Mouse (Mus musculus): ENCODE measurements around the gene Lrrc32. TPM values are rescaled to one million over a fixed set of nuclear protein-coding genes. Genes with fewer than 3 reads are reported as not detected.

Gene Lrrc32
- polyA plus RNA-seq, 1 experiment from 2014 or later: 6.0 TPM

DNA sequence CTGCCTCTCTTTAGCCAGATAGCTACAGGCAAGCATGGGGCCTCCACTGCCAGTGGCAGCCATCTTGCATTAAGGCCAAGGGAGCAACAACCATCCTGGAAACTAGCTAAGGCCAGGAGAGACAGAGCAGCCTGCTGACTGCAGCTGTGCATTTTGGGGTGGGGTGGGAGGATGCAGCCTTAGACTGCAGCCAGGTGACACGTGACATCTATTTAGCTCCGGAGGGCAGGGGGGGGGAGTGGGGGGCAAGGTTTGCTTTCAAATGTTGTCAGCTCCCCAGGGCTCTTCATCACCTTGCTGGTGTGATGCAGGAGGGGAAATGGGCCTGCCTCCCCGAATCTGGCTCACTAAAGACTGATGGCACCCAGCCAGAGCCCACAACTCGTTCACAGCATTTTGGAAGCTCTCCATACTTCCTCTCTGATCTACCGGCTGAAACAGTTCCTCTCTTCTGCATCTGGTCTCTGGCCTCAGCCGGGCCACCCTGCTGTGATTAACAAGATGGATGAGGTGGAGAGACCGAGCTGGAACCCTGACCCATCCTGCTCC, 34.8 kb downstream of the Lrrc32 start:
- ATAC-seq (ENCODE audit: low read depth): peak; percentile 83
- Histone ChIP-seq H3K4me2 (ENCODE audit: low read depth, low read length) (no peak overlapping the region), H3K27me3 (ENCODE audit: control insufficient read depth, insufficient read depth, low read depth, low read length) (no peaks in the 10 kb centered on the region), H3K4me1 (replicated peaks; ENCODE audit: control insufficient read depth, insufficient read depth, low read length) (peaks cover 33% of the 10 kb centered on the region), H3K9ac (ENCODE audit: low read length) (no peak overlapping the region), H3K4me3 (ENCODE audit: low read length) (no peak overlapping the region), H3K9me3 (ENCODE audit: control insufficient read depth, low read length) (no peaks in the 10 kb centered on the region), H3K27ac (ENCODE audit: low read length) (peak overlapping the region; percentile 76), H3K36me3 (ENCODE audit: control insufficient read depth, insufficient read depth, low read length) (no peaks in the 10 kb centered on the region)
- WGBS: 6% methylated on average over 7 of the region's 7 CpGs

DNA sequence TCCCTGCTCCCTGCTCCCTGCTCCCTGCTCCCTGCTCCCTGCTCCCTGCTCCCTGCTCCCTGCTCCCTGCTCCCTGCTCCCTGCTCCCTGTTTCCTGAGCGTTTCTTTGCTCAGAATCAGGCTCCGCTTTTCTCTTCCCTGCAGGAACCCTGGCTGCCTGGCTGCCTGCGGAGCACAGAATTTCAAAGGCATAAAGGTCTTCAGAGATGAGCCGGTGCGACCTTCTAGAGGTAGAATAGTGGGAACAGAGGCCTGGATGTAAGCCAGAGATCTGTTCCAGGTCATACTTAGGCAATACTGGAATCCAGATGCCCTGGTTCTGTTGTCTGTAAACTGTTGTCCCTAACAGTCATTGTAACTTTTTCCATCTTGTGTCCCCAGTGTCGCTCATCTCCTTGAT, 35.3 kb downstream of the Lrrc32 start:
- Histone ChIP-seq H3K36me3 (ENCODE audit: control insufficient read depth, insufficient read depth, low read length) (no peaks in the 10 kb centered on the region), H3K4me2 (ENCODE audit: low read depth, low read length) (no peak overlapping the region), H3K27me3 (ENCODE audit: control insufficient read depth, insufficient read depth, low read depth, low read length) (no peaks in the 10 kb centered on the region), H3K9ac (ENCODE audit: low read length) (no peak overlapping the region), H3K4me3 (ENCODE audit: low read length) (no peak overlapping the region), H3K9me3 (ENCODE audit: control insufficient read depth, low read length) (no peaks in the 10 kb centered on the region), H3K27ac (ENCODE audit: low read length) (peak overlapping the region; percentile 31), H3K4me1 (replicated peaks; ENCODE audit: control insufficient read depth, insufficient read depth, low read length) (peaks cover 33% of the 10 kb centered on the region)
- ATAC-seq (ENCODE audit: low read depth): no peak
- WGBS: 30% methylated on average over 6 of the region's 6 CpGs

DNA sequence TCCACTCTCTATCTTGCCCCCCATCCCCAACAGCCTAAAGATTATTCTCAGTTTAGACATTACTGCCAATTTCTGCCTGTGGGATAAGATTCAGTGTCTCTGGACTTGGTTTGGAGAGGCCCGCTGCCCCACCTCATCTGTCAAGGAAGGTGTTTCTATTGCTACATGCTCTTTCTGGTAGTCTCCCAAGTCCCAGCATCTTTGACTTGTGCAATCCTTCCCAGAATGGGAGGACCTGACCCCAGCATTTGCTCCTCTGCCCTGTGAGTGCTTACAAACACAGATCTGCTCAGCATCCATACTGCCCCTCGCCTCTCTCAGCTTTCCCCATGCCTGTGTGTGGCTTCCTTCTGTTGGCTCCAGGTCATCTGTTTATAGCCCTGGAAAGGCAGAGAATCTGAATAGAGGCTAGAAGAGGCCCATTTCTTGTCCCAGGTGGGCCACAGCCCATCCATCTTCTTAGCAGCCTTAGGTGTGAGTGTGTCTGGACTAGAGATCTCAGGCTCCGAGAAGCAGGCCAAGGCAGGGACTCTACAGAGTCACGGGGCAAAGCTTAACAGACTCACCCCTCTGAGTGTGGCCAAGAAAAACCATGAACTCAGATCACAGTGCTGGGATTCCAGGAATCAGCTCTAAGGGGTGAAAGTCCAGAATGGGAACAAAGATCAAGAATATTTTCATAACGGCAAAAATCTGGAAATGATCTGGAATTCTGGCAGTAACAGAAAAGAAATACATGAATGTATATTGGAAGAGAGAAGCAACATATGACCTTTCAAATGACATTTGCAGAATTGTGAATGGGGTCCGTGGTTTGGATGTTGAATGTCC, 36.0 kb downstream of the Lrrc32 start:
- no peak overlapping the region for H3K4me2 ChIP-seq (ENCODE audit: low read depth, low read length)
- no peaks in the 10 kb centered on the region for H3K9me3 ChIP-seq (ENCODE audit: control insufficient read depth, low read length)
- peak; percentile 30 for ATAC-seq (ENCODE audit: low read depth)
- peak overlapping the region; percentile 31; the same call in 1 of the 2 replicates for H3K27ac ChIP-seq (ENCODE audit: low read length)
- WGBS: 55% methylated on average over 6 of the region's 6 CpGs
- H3K27me3 ChIP-seq (ENCODE audit: control insufficient read depth, insufficient read depth, low read depth, low read length): no peaks in the 10 kb centered on the region
- no peak overlapping the region for H3K4me3 ChIP-seq (ENCODE audit: low read length)
- no peak overlapping the region for H3K9ac ChIP-seq (ENCODE audit: low read length)
- peaks cover 33% of the 10 kb centered on the region for H3K4me1 ChIP-seq (replicated peaks; ENCODE audit: control insufficient read depth, insufficient read depth, low read length)
- no peaks in the 10 kb centered on the region for H3K36me3 ChIP-seq (ENCODE audit: control insufficient read depth, insufficient read depth, low read length)

DNA sequence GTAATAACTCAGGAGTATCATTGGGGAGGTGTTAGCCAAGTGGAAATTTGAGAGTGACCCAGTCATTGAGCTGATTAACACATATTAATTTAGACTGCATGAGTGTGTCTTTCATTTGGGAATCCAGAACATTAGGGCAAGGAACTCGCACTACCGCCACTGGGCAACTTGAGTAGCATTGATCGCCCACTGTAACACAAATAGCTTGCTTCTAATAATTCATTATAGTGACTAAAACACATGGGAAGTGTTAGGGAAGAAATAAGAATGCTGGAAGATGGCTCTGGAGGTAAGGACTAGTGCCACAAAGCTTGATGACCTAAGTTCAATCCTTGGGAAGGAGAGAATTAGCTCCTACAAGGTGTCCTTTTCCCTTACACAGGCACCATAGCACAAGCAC, 38.0 kb downstream of the Lrrc32 start:
- Histone ChIP-seq H3K4me1 (replicated peaks; ENCODE audit: control insufficient read depth, insufficient read depth, low read length) (peaks cover 33% of the 10 kb centered on the region), H3K27ac (ENCODE audit: low read length) (no peak overlapping the region), H3K4me3 (ENCODE audit: low read length) (no peak overlapping the region), H3K9ac (ENCODE audit: low read length) (no peak overlapping the region), H3K9me3 (ENCODE audit: control insufficient read depth, low read length) (no peaks in the 10 kb centered on the region), H3K36me3 (ENCODE audit: control insufficient read depth, insufficient read depth, low read length) (no peaks in the 10 kb centered on the region), H3K4me2 (ENCODE audit: low read depth, low read length) (no peak overlapping the region), H3K27me3 (ENCODE audit: control insufficient read depth, insufficient read depth, low read depth, low read length) (no peaks in the 10 kb centered on the region)
- no peak for ATAC-seq (ENCODE audit: low read depth)
- WGBS: 94% methylated on average over 3 of the region's 3 CpGs

DNA sequence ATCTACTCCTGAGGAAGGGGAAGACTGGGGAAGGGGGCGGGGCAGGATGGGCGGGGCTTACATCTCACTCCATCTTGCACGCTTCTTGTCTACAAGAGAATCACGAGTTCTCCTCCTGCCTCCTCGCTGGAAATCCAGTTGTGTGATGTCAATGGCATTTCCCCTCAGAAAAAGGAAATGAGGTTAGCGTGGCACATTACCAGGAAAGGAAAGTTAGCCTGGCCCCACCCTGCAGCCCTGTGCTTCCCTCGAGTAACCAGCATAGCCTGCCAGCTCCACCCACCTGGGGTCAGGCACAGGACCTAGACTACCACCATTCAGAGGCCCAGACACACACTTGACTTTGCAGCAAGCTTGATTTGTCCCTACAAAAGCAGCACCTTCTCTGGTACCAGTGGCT, 42.5 kb downstream of the Lrrc32 start:
- Histone ChIP-seq H3K4me3 (ENCODE audit: low read length) (no peak overlapping the region), H3K27me3 (ENCODE audit: control insufficient read depth, insufficient read depth, low read depth, low read length) (no peaks in the 10 kb centered on the region), H3K36me3 (ENCODE audit: control insufficient read depth, insufficient read depth, low read length) (no peaks in the 10 kb centered on the region), H3K9ac (ENCODE audit: low read length) (no peak overlapping the region), H3K4me1 (replicated peaks; ENCODE audit: control insufficient read depth, insufficient read depth, low read length) (peaks cover 3% of the 10 kb centered on the region; the same call in 1 of the 2 replicates), H3K4me2 (ENCODE audit: low read depth, low read length) (no peak overlapping the region), H3K27ac (ENCODE audit: low read length) (no peak overlapping the region), H3K9me3 (ENCODE audit: control insufficient read depth, low read length) (no peaks in the 10 kb centered on the region)
- WGBS: 60% methylated on average over 7 of the region's 7 CpGs
- no peak for ATAC-seq (ENCODE audit: low read depth)

DNA sequence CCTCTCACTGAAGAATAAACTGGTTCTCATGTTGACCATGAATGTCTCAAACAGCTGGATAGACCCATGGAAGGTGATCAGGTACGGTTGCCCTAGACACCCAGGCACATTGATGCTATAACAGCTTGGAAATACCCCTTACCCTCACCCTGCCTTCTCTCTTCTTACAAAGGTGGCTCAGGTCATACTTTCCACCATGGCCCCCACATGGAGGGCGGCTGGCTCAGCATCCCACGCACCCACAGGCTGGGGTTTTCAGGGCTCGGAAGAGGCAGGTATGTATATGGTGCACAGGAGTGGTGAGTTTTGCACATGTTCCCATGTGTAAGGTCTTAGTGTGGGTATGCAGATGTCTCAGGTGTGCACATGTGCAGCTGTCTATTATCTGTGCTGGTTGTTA, 43.9 kb downstream of the Lrrc32 start:
- H3K36me3 ChIP-seq (ENCODE audit: control insufficient read depth, insufficient read depth, low read length): no peaks in the 10 kb centered on the region
- ATAC-seq (ENCODE audit: low read depth): no peak
- no peaks in the 10 kb centered on the region for H3K9me3 ChIP-seq (ENCODE audit: control insufficient read depth, low read length)
- H3K27me3 ChIP-seq (ENCODE audit: control insufficient read depth, insufficient read depth, low read depth, low read length): no peaks in the 10 kb centered on the region
- peaks cover 12% of the 10 kb centered on the region for H3K4me1 ChIP-seq (replicated peaks; ENCODE audit: control insufficient read depth, insufficient read depth, low read length)
- H3K9ac ChIP-seq (ENCODE audit: low read length): no peak overlapping the region
- no peak overlapping the region for H3K4me3 ChIP-seq (ENCODE audit: low read length)
- WGBS: 92% methylated on average over 4 of the region's 4 CpGs
- no peak overlapping the region for H3K27ac ChIP-seq (ENCODE audit: low read length)
- H3K4me2 ChIP-seq (ENCODE audit: low read depth, low read length): no peak overlapping the region

DNA sequence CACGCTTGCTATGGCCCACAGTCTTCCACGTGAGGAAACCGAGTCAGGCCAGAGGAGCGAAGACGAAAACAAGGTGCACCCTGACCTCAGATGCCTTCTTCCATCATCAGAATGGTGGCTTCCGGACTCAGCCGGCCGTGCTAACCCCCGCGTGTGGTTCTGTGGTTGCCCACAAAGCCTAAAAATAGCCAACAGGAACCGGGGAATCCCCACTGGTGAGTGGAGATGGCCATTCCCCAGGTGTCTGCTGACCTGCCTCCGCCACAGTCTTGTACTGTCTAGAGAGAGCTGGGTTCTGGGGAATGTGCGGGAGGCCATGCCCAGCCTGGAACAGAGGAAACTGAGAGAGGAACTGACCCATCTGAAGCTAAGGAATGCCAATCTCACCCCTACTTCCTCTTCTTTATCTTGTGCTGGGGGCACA, 45.4 kb downstream of the Lrrc32 start:
- no peak overlapping the region for H3K4me3 ChIP-seq (ENCODE audit: low read length)
- peaks cover 14% of the 10 kb centered on the region for H3K4me1 ChIP-seq (replicated peaks; ENCODE audit: control insufficient read depth, insufficient read depth, low read length)
- 87% methylated on average over 13 of the region's 13 CpGs for WGBS
- H3K4me2 ChIP-seq (ENCODE audit: low read depth, low read length): no peak overlapping the region
- H3K36me3 ChIP-seq (ENCODE audit: control insufficient read depth, insufficient read depth, low read length): no peaks in the 10 kb centered on the region
- no peaks in the 10 kb centered on the region for H3K9me3 ChIP-seq (ENCODE audit: control insufficient read depth, low read length)
- no peaks in the 10 kb centered on the region for H3K27me3 ChIP-seq (ENCODE audit: control insufficient read depth, insufficient read depth, low read depth, low read length)
- no peak overlapping the region for H3K27ac ChIP-seq (ENCODE audit: low read length)
- no peak for ATAC-seq (ENCODE audit: low read depth)
- no peak overlapping the region for H3K9ac ChIP-seq (ENCODE audit: low read length)

DNA sequence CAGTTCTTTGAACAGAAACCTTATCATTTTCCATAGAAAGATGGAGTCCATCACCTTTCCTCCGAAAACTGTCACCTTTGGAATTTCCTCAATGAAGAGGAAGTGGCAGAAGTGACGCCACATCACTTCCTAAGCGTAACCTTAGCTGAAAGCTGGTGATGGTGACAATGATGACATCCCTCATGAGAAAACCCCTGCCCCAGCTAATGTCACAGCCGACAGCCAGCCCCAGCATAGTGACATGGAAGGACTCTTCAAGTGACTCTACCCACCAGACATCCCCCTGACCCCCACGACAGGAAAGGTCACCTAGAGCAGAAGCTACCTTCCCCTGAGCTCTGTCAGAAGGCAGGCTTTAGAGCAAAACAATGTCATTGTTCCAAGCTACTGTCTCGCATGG, 46.1 kb downstream of the Lrrc32 start:
- Histone ChIP-seq H3K36me3 (ENCODE audit: control insufficient read depth, insufficient read depth, low read length) (no peaks in the 10 kb centered on the region), H3K4me1 (replicated peaks; ENCODE audit: control insufficient read depth, insufficient read depth, low read length) (peaks cover 14% of the 10 kb centered on the region), H3K27me3 (ENCODE audit: control insufficient read depth, insufficient read depth, low read depth, low read length) (no peaks in the 10 kb centered on the region), H3K4me3 (ENCODE audit: low read length) (no peak overlapping the region), H3K9me3 (ENCODE audit: control insufficient read depth, low read length) (no peaks in the 10 kb centered on the region), H3K9ac (ENCODE audit: low read length) (no peak overlapping the region), H3K27ac (ENCODE audit: low read length) (no peak overlapping the region), H3K4me2 (ENCODE audit: low read depth, low read length) (no peak overlapping the region)
- WGBS: 86% methylated on average over 6 of the region's 6 CpGs
- ATAC-seq (ENCODE audit: low read depth): no peak

DNA sequence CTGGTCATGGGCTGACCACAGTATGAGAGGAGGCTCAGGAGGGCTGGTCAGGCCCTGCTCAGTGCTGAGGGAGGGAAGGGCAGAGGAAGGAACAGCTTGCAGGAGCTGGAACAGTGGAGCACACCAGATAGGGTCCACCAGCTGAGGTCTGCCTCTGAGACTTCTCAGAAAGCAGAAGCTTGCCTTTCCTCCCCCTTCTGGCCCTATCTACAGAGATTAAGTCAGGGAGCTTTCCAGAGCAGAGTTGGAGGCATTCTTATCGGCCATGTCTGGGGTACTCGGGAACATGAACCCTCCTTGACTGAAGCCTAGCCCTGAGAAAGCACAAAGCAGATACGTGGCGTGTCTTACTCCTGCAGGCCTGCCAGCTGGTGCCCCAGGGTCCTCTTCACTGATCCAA, 46.8 kb downstream of the Lrrc32 start:
- no peaks in the 10 kb centered on the region for H3K27me3 ChIP-seq (ENCODE audit: control insufficient read depth, insufficient read depth, low read depth, low read length)
- no peak for ATAC-seq (ENCODE audit: low read depth)
- peaks cover 17% of the 10 kb centered on the region for H3K4me1 ChIP-seq (replicated peaks; ENCODE audit: control insufficient read depth, insufficient read depth, low read length)
- no peaks in the 10 kb centered on the region for H3K36me3 ChIP-seq (ENCODE audit: control insufficient read depth, insufficient read depth, low read length)
- no peak overlapping the region for H3K9ac ChIP-seq (ENCODE audit: low read length)
- H3K4me2 ChIP-seq (ENCODE audit: low read depth, low read length): no peak overlapping the region
- H3K9me3 ChIP-seq (ENCODE audit: control insufficient read depth, low read length): no peaks in the 10 kb centered on the region
- H3K4me3 ChIP-seq (ENCODE audit: low read length): no peak overlapping the region
- WGBS: 86% methylated on average over 4 of the region's 4 CpGs
- H3K27ac ChIP-seq (ENCODE audit: low read length): no peak overlapping the region

Measured in lung, embryonic 16.5 days (tissue).